Mouse (Mus musculus) ES-E14 (cell line): ENCODE measurements around the gene Rapgef2.

Experiments
- CHD2 ChIP-seq: IDR thresholded peaks from 2 replicates; pipeline ENCODE4 v1.6.1; 2014; ENCODE audit warnings: mild to moderate bottlenecking, low read depth, low read length, inconsistent platforms
- HCFC1 ChIP-seq: IDR thresholded peaks from 2 replicates; pipeline ENCODE4 v1.6.1; 2012; ENCODE audit warnings: low read length, inconsistent platforms, borderline replicate concordance; ENCODE audit not compliant: insufficient read depth

DNA sequence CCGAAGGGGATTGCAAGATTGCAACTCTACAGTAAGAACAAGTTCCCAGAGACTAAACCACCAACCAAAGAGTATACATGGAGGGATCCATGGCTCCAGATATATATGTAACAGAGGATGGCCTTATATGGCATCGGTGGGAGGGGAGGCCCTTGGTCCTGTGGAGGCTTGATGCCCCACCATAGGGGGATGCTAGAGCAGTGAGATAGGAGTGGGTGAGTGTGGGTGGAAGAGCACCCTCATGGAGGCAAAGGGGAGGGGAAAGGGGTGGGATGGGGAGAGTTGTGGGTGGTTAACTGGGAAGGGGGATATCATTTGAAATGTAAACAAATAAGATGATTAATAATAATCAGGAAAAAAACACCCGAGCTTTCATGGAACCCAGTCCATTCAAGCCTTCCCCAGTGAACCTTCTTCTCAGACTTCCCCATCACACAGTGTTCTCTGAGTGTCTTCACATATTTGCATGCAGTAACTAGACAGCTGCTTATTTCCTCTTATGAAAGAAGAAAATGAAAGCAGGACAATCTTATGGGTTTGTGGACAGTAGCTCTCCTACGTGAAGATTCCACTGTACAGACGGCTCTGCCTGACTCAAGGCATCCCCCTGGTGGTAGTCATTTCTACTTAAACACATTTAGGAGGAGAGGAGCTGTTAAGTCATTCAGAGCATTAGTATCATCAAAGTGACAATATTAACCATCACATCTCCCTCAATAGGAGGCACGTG, 89.4 kb downstream of the Rapgef2 start:
- TF ChIP-seq CHD2 (no peak), HCFC1 (no peak)
